Mouse (Mus musculus) lung, embryonic 14.5 days (tissue): ENCODE results near the gene B3galt1. TPM values are rescaled to one million over a fixed set of nuclear protein-coding genes. Genes with fewer than 3 reads are reported as not detected.
A peak's percentile ranks its signal among the peaks of the same experiment; 100 is the strongest.

ENCODE experiments used
- ATAC-seq: fragments of 200-750 bp; cut with Nextera tagmentation; 2 replicates; pipeline ENCODE4 v1.8.0; 2017; ENCODE audit warnings: mild to moderate bottlenecking, moderate TSS enrichment, moderate library complexity; ENCODE audit not compliant: insufficient read depth
- DNase-seq: peaks from one replicate; pipeline ENCODE4 v3.0.0-alpha.2; 2015
- H3K27ac ChIP-seq: fragments of 300-500 bp; sonication (generic); 2 replicates; pipeline ENCODE4 v1.5.1; 2014; ENCODE audit warnings: low read depth, mild to moderate bottlenecking, moderate library complexity
- H3K27me3 ChIP-seq: fragments of 300-500 bp; sonication (generic); 2 replicates; pipeline ENCODE4 v1.6.1; 2014; ENCODE audit warnings: low read length, control low read depth; ENCODE audit not compliant: insufficient read depth
- H3K36me3 ChIP-seq: fragments of 300-500 bp; sonication (generic); 2 replicates; pipeline ENCODE4 v1.6.1; 2014; ENCODE audit warnings: control low read depth; ENCODE audit not compliant: insufficient read depth
- H3K4me1 ChIP-seq: fragments of 300-500 bp; sonication (generic); 2 replicates; pipeline ENCODE4 v1.6.1; 2014; ENCODE audit warnings: antibody characterized with exemption, control low read depth; ENCODE audit not compliant: insufficient read depth
- H3K4me2 ChIP-seq: fragments of 300-500 bp; sonication (generic); 2 replicates; pipeline ENCODE4 v1.6.1; 2014; ENCODE audit warnings: mild to moderate bottlenecking
- H3K4me3 ChIP-seq: fragments of 300-500 bp; sonication (generic); 2 replicates; pipeline ENCODE4 v1.5.1; 2014; ENCODE audit warnings: low read depth, low read length
- H3K9ac ChIP-seq: fragments of 300-500 bp; sonication (generic); 2 replicates; pipeline ENCODE4 v1.6.1; 2014
- H3K9me3 ChIP-seq: fragments of 300-500 bp; sonication (generic); 2 replicates; pipeline ENCODE4 v1.6.1; 2016; ENCODE audit warnings: low read depth, low read length, control low read depth
- CTCF ChIP-seq: IDR thresholded peaks from 2 replicates; pipeline ENCODE4 v1.5.1; 2016; ENCODE audit warnings: antibody characterized with exemption, low read depth
- WGBS: fragments of 180-500 bp; shearing (Covaris S2); extraction: QIAGEN DNeasy Blood & Tissue Kit; methylation state at CpG from one replicate; pipeline ENCODE4 v1.1.7; 2014; 5-methylcytosine and 5-hydroxymethylcytosine counted together
- polyA plus RNA-seq: library from polyadenylated mRNA; unstranded; fragments of >200 nt; fragmentation: Nextera tagmentation; extraction: Ambion mirVana; gene quantifications from 2 replicates; pipeline ENCODE4 v1.2.1, GENCODE M21; 2014

B3galt1 gene
- polyA plus RNA-seq, 1 experiment from 2014 or later, result 3.4 TPM

DNA sequence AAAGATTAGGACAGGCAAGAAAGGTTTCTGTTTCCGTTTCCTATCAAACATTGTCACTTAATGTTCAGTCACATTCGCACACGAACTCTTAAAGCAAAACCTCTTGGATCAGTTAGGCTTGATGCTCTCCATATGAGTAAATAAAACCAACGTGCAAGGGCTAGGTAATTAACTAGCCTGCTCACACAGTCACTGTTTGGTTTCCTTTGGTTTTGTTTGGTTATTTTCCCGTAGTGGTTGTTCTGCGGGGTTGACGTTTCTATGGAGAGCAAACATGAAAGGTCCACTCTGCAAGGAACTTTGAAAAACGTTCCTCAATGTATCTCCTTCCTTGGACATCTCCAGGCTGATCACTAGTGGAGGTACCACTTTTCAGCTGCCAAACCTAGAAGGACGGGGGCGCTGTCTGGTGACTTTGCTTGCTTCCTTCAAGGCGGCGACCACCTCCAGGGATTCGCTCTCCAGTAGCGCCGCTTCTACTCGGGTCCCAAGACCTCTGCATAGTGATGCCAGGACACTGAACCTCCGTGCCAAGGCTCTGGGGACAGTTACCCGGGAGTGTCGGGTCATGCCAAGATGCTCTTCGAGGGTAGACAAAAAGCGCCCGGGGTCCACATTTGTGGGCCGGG, 706 bp upstream of the B3galt1 start:
- peak; percentile 69 for DNase-seq
- Histone ChIP-seq H3K4me1 (0 out of 2 replicates have a peak, but pooled peaks cover 5% of the 10 kb centered on the region), H3K27ac (no peak overlapping the region), H3K36me3 (no peaks in the 10 kb centered on the region), H3K9me3 (no peaks in the 10 kb centered on the region), H3K27me3 (peaks cover 5% of the 10 kb centered on the region; the same call in 1 of the 2 replicates), H3K4me3 (peak overlapping the region; percentile 66), H3K4me2 (peak overlapping the region; percentile 94), H3K9ac (peak overlapping the region; percentile 51)
- peak; percentile 84 for ATAC-seq
- 1% methylated on average over 23 of the region's 23 CpGs for WGBS
- peak; percentile 49 for TF ChIP-seq CTCF

DNA sequence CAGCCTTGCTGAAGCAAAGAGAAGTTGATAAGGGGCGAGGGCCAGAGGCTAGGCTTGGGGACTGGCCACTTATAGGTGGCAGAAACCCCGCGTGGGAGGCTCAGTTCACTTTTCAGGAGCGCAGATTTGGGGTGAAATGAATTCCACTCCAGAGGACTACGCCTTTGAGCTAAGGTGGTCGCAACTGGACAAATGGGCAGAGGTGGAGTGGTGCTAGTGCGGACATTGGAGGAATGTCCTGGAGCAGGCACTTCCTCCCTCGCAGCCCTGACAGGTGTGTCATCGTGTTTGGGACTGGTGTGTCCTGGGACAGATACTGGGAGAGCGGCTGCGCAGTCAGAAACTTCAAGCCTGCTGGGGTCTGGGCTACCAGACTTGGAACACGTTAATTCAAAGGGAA, 895 bp downstream of the B3galt1 start:
- TF ChIP-seq CTCF, result no peak
- DNase-seq, result no peak

DNA sequence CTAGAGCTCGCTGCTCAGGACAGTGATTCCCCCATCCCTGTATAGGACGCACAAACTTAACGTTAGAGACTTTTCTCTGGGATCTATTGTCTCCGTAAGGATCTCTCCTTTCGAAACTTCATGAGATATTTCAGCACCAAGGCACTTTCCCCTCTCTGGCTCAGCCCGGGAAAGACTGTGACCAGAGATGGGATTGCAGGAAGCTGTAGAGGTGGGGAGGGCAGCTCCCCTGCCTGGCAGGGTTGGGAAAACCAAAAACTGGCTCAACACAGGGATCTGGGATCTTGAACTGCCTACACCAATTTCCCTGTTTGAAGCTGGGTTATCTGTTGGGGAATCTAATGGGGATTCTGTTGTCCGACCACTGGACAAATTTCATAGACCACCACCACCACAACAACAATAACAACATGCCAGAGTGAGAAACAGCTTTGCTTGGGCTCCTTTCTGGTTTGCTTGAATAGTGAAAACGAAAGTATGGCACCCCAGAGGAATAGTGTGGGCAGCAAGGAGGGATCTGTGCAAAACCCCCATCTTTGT, 1.5 kb downstream of the B3galt1 start:
- Histone ChIP-seq H3K27me3 (peaks cover 5% of the 10 kb centered on the region; the same call in 1 of the 2 replicates), H3K4me2 (peak overlapping the region; percentile 94), H3K9me3 (no peaks in the 10 kb centered on the region), H3K4me3 (peak overlapping the region; percentile 66), H3K27ac (no peak overlapping the region), H3K4me1 (0 out of 2 replicates have a peak, but pooled peaks cover 5% of the 10 kb centered on the region), H3K36me3 (no peaks in the 10 kb centered on the region), H3K9ac (no peak overlapping the region)
- DNase-seq (peak; percentile 14), ATAC-seq (no peak)
- TF ChIP-seq CTCF, result no peak
- 15% methylated on average over 8 of the region's 8 CpGs for whole genome bisulfite sequencing

More for the DNA sequence above, 895 bp downstream of the B3galt1 start:
- 0 out of 2 replicates have a peak, but pooled peaks cover 5% of the 10 kb centered on the region for H3K4me1 ChIP-seq
- WGBS, result under 1% methylated on average over 12 of the region's 12 CpGs
- no peak for ATAC-seq
- no peaks in the 10 kb centered on the region for H3K9me3 ChIP-seq
- H3K9ac ChIP-seq, result no peak overlapping the region; the same call in 1 of the 2 replicates
- H3K4me3 ChIP-seq, result peak overlapping the region; percentile 66
- peaks cover 5% of the 10 kb centered on the region; the same call in 1 of the 2 replicates for H3K27me3 ChIP-seq
- no peaks in the 10 kb centered on the region for H3K36me3 ChIP-seq
- H3K4me2 ChIP-seq, result peak overlapping the region; percentile 94
- H3K27ac ChIP-seq, result no peak overlapping the region

DNA sequence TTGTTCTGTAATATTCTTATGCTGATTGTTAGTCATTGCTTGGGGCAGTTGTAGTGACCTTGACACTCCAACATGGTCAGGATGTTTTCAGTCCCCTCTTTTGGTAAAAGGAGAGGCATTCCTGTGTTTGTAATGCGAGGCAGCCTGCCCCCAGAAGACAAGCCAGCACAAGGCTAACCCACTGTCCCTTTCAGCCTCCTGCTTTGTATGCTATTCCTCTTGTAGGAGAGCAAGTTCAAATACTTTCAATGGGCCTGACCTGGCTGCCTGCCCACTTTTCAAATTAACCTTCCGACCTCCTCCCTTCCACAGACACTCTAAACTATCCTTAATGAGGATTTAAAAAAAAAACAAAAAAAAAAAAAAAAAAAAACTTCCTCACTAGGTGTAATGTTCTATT, 11.0 kb downstream of the B3galt1 start:
- Histone ChIP-seq H3K4me3 (no peak overlapping the region), H3K4me2 (no peak overlapping the region), H3K9me3 (no peaks in the 10 kb centered on the region), H3K4me1 (no peaks in the 10 kb centered on the region), H3K36me3 (no peaks in the 10 kb centered on the region), H3K27ac (no peak overlapping the region), H3K27me3 (no peaks in the 10 kb centered on the region), H3K9ac (no peak overlapping the region)
- WGBS, result 43% methylated on average over 2 of the region's 2 CpGs
- peak; percentile 9 for DNase-seq
- no peak for ATAC-seq
- TF ChIP-seq CTCF, result no peak

- no peak overlapping the region for H3K9ac ChIP-seq
- TF ChIP-seq CTCF, result no peak
- DNase-seq (no peak), ATAC-seq (no peak)
- no peaks in the 10 kb centered on the region for H3K4me1 ChIP-seq
- H3K4me3 ChIP-seq, result no peak overlapping the region
- 63% methylated on average over 2 of the region's 2 CpGs for WGBS
- no peak overlapping the region for H3K27ac ChIP-seq
- H3K36me3 ChIP-seq, result no peaks in the 10 kb centered on the region
- no peaks in the 10 kb centered on the region for H3K9me3 ChIP-seq
- H3K27me3 ChIP-seq, result no peaks in the 10 kb centered on the region
- no peak overlapping the region for H3K4me2 ChIP-seq
Measured at GRCm38 (mm10) chr2:67583091-67583490, 17.4 kb downstream of the B3galt1 start.

DNA sequence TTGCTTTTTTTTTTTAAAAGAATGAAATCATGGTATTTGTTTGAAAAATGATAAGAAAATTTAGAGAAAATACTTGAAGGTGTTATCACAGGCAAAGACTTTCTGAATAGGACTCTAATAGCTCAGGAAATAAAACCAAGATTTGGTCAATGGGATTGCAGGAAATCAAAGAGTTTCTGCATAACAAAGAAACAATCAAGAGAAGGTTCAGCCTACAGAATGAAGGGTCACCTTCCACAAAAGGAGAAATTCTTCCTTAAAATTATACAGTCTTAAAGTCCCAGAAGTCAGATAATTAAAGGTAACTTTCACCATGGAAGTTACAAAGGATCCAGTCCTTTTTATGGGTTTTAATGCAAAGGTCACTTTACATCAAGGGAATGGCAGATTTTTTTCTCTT, 24.7 kb downstream of the B3galt1 start:
- Histone ChIP-seq H3K4me3 (no peak overlapping the region), H3K9ac (no peak overlapping the region), H3K27ac (no peak overlapping the region), H3K27me3 (no peaks in the 10 kb centered on the region), H3K4me2 (no peak overlapping the region), H3K9me3 (no peaks in the 10 kb centered on the region), H3K4me1 (no peaks in the 10 kb centered on the region), H3K36me3 (no peaks in the 10 kb centered on the region)
- no peak for TF ChIP-seq CTCF
- ATAC-seq, result no peak
- DNase-seq, result no peak

DNA sequence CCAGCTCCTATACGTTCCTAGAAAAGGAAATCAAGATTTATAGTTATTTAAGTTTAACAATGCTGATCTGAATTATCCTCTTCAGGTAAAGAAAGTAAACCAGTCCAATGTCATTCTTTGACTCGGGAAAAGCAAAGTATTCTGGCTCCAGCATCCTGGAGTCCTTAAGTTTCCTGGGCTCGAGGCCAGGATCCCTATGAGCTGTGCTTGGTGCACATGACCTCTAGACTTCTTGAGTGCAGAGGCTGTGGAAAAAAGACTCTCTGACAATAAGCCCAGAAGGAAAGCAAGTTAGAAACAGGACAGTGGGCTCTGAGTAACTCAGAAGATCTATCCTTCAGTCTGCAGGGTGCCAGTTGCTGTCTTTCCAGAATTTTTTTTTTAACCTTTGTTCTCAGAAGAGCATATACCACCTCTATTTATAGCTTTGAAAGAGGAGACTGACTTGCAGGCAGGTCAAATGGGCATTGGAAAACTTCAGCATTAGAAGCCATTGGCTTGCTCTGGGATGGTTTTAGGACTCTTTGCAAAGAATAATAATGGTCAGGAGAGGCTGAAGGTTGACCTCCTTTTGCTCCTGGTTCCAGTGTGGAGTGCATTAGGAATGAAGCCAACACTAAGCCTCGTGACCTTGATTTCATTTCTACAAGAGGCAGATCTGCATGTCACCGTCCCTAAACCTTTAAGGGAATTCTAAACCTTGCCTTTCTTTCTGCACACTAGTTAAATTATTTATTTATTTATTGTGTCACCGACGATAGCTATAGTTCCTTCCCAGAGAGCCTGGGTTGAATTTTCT, 26.4 kb downstream of the B3galt1 start:
- TF ChIP-seq CTCF, result no peak
- no peaks in the 10 kb centered on the region for H3K9me3 ChIP-seq
- ATAC-seq (no peak), DNase-seq (peak; percentile 59)
- H3K4me3 ChIP-seq, result no peak overlapping the region
- no peaks in the 10 kb centered on the region for H3K36me3 ChIP-seq
- no peak overlapping the region for H3K27ac ChIP-seq
- no peaks in the 10 kb centered on the region for H3K4me1 ChIP-seq
- WGBS, result 72% methylated on average over 7 of the region's 7 CpGs
- H3K27me3 ChIP-seq, result no peaks in the 10 kb centered on the region
- no peak overlapping the region for H3K4me2 ChIP-seq
- H3K9ac ChIP-seq, result no peak overlapping the region
